ENCODE assay signal across 16 mouse cellular contexts in the genomic region with DNA sequence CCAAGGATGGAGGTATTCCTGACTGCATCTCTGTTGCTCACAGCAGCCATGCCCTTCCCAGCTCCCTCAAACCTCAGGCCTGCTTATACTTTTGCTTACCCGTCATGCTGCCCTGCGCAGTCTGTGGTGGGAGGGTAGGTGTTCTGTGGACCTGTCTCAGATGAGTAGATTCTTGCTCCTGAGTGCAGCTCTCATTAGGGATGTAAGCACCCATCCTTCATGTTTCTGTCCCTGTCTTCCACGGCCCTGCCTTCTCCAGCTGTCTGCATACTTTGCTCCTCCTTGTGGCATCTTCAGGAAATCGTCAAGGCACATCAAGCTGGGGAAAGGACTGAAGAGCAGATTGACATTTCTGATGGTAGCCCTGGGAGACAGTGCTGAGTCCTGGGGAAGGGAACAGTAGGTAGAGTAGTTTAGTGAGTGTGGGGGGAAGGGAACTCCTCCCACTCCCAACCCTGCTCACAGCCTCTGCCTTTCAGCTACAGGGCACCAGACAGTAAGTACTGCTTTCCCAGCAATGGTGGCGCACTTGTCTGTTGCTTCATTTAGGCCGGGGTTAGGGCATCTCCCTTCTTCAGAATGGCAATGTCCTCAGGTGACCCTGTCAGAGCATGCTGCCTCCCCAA.
DNase-seq lines count a peak whose midpoint lies in the region; ATAC-seq and TF ChIP-seq lines count a peak whose summit lies in the region.
"Had no signal": no experiment of that assay in that cellular context is flagged by ENCODE, and none has a peak within 500 bp of the region (broad histone marks: within the 10 kb centered on the region; RNA-seq: fewer than 3 reads in every experiment).

No protein-coding gene starts in this region.

- H3K9ac ChIP-seq in hindbrain, embryonic 14.5 days = no peak overlapping the region
- H3K9ac ChIP-seq in forebrain, embryonic 12.5 days = no peak overlapping the region
- H3K9ac ChIP-seq in hindbrain, postnatal 0 days (replicated peaks; ENCODE audit: low read length) = no peak overlapping the region
- H3K9ac ChIP-seq: neural tube, embryonic 13.5 days had no signal

- peaks cover 11% of the 10 kb centered on the region for H3K4me1 ChIP-seq in hindbrain, embryonic 10.5 days (replicated peaks)
- H3K4me1 ChIP-seq in hindbrain, embryonic 14.5 days (replicated peaks; ENCODE audit: control insufficient read depth, insufficient read depth, low read length) = peaks cover 9% of the 10 kb centered on the region; the same call in 1 of the 2 replicates
- peaks cover 26% of the 10 kb centered on the region for H3K4me1 ChIP-seq in forebrain, embryonic 12.5 days
- H3K4me1 ChIP-seq in hindbrain, postnatal 0 days (ENCODE audit: insufficient read depth, low read length) = peaks cover 3% of the 10 kb centered on the region; the same call in 1 of the 2 replicates
- H3K4me1 ChIP-seq: limb, embryonic 10.5 days; megakaryocyte, embryonic 14.5 days had no signal

- DNase-seq in hindbrain, embryonic 10.5 days (ENCODE audit: low spot score) = peak; percentile 10
- DNase-seq in hindbrain, embryonic 14.5 days (ENCODE audit: low spot score) = no peak
- peak; percentile 10 for DNase-seq in R1 (ENCODE audit: low read depth, low spot score)
- peak; percentile 26 for DNase-seq in hindbrain, postnatal 0 days (ENCODE audit: low spot score)
- no peak for DNase-seq in adrenal gland, adult (ENCODE audit: inconsistent age in 2 of 2, low spot score in 1 of 2)
- DNase-seq in urinary bladder, postnatal 10 days (ENCODE audit: low spot score) = no peak
- DNase-seq: cerebellum, adult 8-10 months; heart, adult 2 months; heart, postnatal 14 days; kidney, adult 9 months; right cerebral cortex, adult 18-20 months; thymus, adult 18-20 months had no signal

- no peak overlapping the region for H3K4me3 ChIP-seq in hindbrain, embryonic 10.5 days
- no peak overlapping the region for H3K4me3 ChIP-seq in hindbrain, embryonic 14.5 days (replicated peaks; ENCODE audit: low read length)
- H3K4me3 ChIP-seq in forebrain, embryonic 12.5 days (replicated peaks) = no peak overlapping the region
- H3K4me3 ChIP-seq in hindbrain, postnatal 0 days (ENCODE audit: low read length) = no peak overlapping the region
- H3K4me3 ChIP-seq: heart, adult 2 months; limb, embryonic 10.5 days; megakaryocyte, embryonic 14.5 days; neural tube, embryonic 13.5 days had no signal

- H3K27ac ChIP-seq in hindbrain, embryonic 10.5 days = no peak overlapping the region
- H3K27ac ChIP-seq in hindbrain, embryonic 14.5 days = no peak overlapping the region
- H3K27ac ChIP-seq in forebrain, embryonic 12.5 days = no peak overlapping the region
- no peak overlapping the region for H3K27ac ChIP-seq in hindbrain, postnatal 0 days
- H3K27ac ChIP-seq: heart, adult 2 months; limb, embryonic 10.5 days; neural tube, embryonic 13.5 days had no signal

- no peaks in the 10 kb centered on the region for H3K36me3 ChIP-seq in hindbrain, embryonic 10.5 days
- H3K36me3 ChIP-seq in hindbrain, embryonic 14.5 days (replicated peaks; ENCODE audit: control insufficient read depth, insufficient read depth) = no peaks in the 10 kb centered on the region
- no peaks in the 10 kb centered on the region for H3K36me3 ChIP-seq in forebrain, embryonic 12.5 days (replicated peaks)
- no peaks in the 10 kb centered on the region for H3K36me3 ChIP-seq in hindbrain, postnatal 0 days (ENCODE audit: insufficient read depth, low read length)
- H3K36me3 ChIP-seq: limb, embryonic 10.5 days; neural tube, embryonic 13.5 days had no signal

- 57% methylated on average over 6 of the region's 6 CpGs for WGBS in hindbrain, embryonic 10.5 days
- 56% methylated on average over 6 of the region's 6 CpGs for WGBS in hindbrain, embryonic 14.5 days
- WGBS in forebrain, embryonic 12.5 days = 69% methylated on average over 6 of the region's 6 CpGs
- WGBS in hindbrain, postnatal 0 days = 55% methylated on average over 6 of the region's 6 CpGs

- no peak overlapping the region for H3K4me2 ChIP-seq in hindbrain, embryonic 14.5 days (replicated peaks)
- no peak overlapping the region for H3K4me2 ChIP-seq in forebrain, embryonic 12.5 days
- H3K4me2 ChIP-seq in hindbrain, postnatal 0 days (ENCODE audit: low read depth, low read length) = no peak overlapping the region
- H3K4me2 ChIP-seq: neural tube, embryonic 13.5 days had no signal

- no peaks in the 10 kb centered on the region for H3K27me3 ChIP-seq in hindbrain, embryonic 10.5 days (ENCODE audit: insufficient read depth, poor library complexity, severe bottlenecking)
- H3K27me3 ChIP-seq in hindbrain, embryonic 14.5 days (ENCODE audit: control insufficient read depth, insufficient read depth, low read length) = no peaks in the 10 kb centered on the region
- H3K27me3 ChIP-seq in forebrain, embryonic 12.5 days = peaks cover 27% of the 10 kb centered on the region
- H3K27me3 ChIP-seq in hindbrain, postnatal 0 days (ENCODE audit: insufficient read depth, low read length) = no peaks in the 10 kb centered on the region
- H3K27me3 ChIP-seq: megakaryocyte, embryonic 14.5 days; neural tube, embryonic 13.5 days had no signal

- no peaks in the 10 kb centered on the region for H3K9me3 ChIP-seq in hindbrain, embryonic 10.5 days
- H3K9me3 ChIP-seq in hindbrain, embryonic 14.5 days (ENCODE audit: control insufficient read depth, low read length) = no peaks in the 10 kb centered on the region
- no peaks in the 10 kb centered on the region for H3K9me3 ChIP-seq in forebrain, embryonic 12.5 days
- H3K9me3 ChIP-seq in hindbrain, postnatal 0 days (ENCODE audit: low read length) = no peaks in the 10 kb centered on the region
- H3K9me3 ChIP-seq: limb, embryonic 10.5 days; neural tube, embryonic 13.5 days had no signal

- peak; percentile 53 for TF ChIP-seq CTCF in hindbrain, postnatal 0 days (IDR thresholded peaks at IDR 0.05; ENCODE audit: low read depth)

- no peak for ATAC-seq in hindbrain, embryonic 14.5 days (ENCODE audit: low FRiP score)
- peak; percentile 47; the same call in 1 of the 2 replicates for ATAC-seq in forebrain, embryonic 12.5 days (ENCODE audit: low FRiP score)
- ATAC-seq in hindbrain, postnatal 0 days = peak; percentile 56; the same call in 1 of the 2 replicates

Comparison
In these comparisons a context has a peak if more than half of its experiments do, and no peak if none do; other contexts are left out.
1. DNase-seq: peak in hindbrain, embryonic 10.5 days (single experiment), R1 (single experiment) and hindbrain, postnatal 0 days (single experiment); none in hindbrain, embryonic 14.5 days (single experiment), adrenal gland, adult (0 of 2) and urinary bladder, postnatal 10 days (single experiment).